Mouse (Mus musculus) MEL (cell line): ENCODE measurements around the gene Tcap. TPM values are rescaled to one million over a fixed set of nuclear protein-coding genes. Genes with fewer than 3 reads are reported as not detected.

Experiments used
- DNase-seq: peaks from one replicate; pipeline ENCODE4 v3.0.0; 2011; ENCODE audit warnings: low read depth, low spot score
- H3K27ac ChIP-seq: 2 replicates; pipeline ENCODE4 v1.5.1; 2012; ENCODE audit warnings: low read depth, mild to moderate bottlenecking, control low read depth, low read length, moderate library complexity; ENCODE audit not compliant: control insufficient read depth
- H3K27me3 ChIP-seq, 2 experiments: fragments of 150-350 bp in 1 of 2; sonication (generic) in 1 of 2; 2 replicates each; pipeline ENCODE4 v1.6.1; 2012; ENCODE audit warnings: low read length in 2 of 2, mild to moderate bottlenecking in 2 of 2, improper control_type of control experiment in 1 of 2, moderate library complexity in 1 of 2; ENCODE audit not compliant: insufficient read depth in 2 of 2, control insufficient read depth in 1 of 2
- H3K36me3 ChIP-seq, 2 experiments: 2 replicates each; pipeline ENCODE4 v1.6.1; 2012 to 2014; ENCODE audit warnings: low read length in 2 of 2, improper control_type of control experiment in 1 of 2, inconsistent platforms in 1 of 2, mild to moderate bottlenecking in 1 of 2; ENCODE audit not compliant: insufficient read depth in 2 of 2, control insufficient read depth in 1 of 2
- H3K4me1 ChIP-seq, 2 experiments: fragments of 150-350 bp in 1 of 2; sonication (generic) in 1 of 2; 2 replicates each; pipeline ENCODE4 v1.6.1; 2012; ENCODE audit warnings: low read length in 2 of 2, improper control_type of control experiment in 1 of 2, mild to moderate bottlenecking in 1 of 2; ENCODE audit not compliant: insufficient read depth in 2 of 2, control insufficient read depth in 1 of 2
- H3K4me3 ChIP-seq, 2 experiments: fragments of 150-350 bp in 1 of 2; sonication (generic) in 1 of 2; 2 replicates each; pipeline ENCODE4 v1.5.1; 2012; ENCODE audit warnings: low read depth in 2 of 2, low read length in 2 of 2, mild to moderate bottlenecking in 2 of 2, moderate library complexity in 2 of 2, control low read depth in 1 of 2, improper control_type of control experiment in 1 of 2; ENCODE audit not compliant: control insufficient read depth in 1 of 2, insufficient read depth in 1 of 2
- H3K79me2 ChIP-seq: 2 replicates; pipeline ENCODE4 v1.6.1; 2012; ENCODE audit warnings: mild to moderate bottlenecking, low read length, moderate library complexity; ENCODE audit not compliant: control insufficient read depth, poor library complexity, insufficient read depth
- H3K9ac ChIP-seq: 2 replicates; pipeline ENCODE4 v1.6.1; 2012; ENCODE audit warnings: low read depth, mild to moderate bottlenecking, control low read depth, low read length, moderate library complexity; ENCODE audit not compliant: control insufficient read depth, poor library complexity, severe bottlenecking
- H3K9me3 ChIP-seq: fragments of 150-350 bp; sonication (generic); replicated peaks from 2 replicates; pipeline ENCODE4 v1.6.1; 2012; ENCODE audit warnings: mild to moderate bottlenecking, low read length, improper control_type of control experiment, moderate library complexity; ENCODE audit not compliant: insufficient read depth
- BHLHE40 ChIP-seq: IDR thresholded peaks from 2 replicates; pipeline ENCODE4 v1.6.1; 2012; ENCODE audit warnings: low read depth, mild to moderate bottlenecking, inconsistent platforms, low read length, improper control_type of control experiment, borderline replicate concordance
- CTCF ChIP-seq, 3 experiments: IDR thresholded peaks in 2 of 3; conservative IDR thresholded peaks in 1 of 3; 2 replicates each; pipeline ENCODE4 v1.5.1; 2011 to 2012; ENCODE audit warnings: low read length in 3 of 3, low read depth in 2 of 3, mild to moderate bottlenecking in 2 of 3, improper control_type of control experiment in 1 of 3, inconsistent platforms in 1 of 3, mixed read lengths in 1 of 3, moderate library complexity in 1 of 3; ENCODE audit not compliant: control insufficient read depth in 1 of 3, insufficient read depth in 1 of 3, poor library complexity in 1 of 3, severe bottlenecking in 1 of 3
- ELF1 ChIP-seq: IDR thresholded peaks from 2 replicates; pipeline ENCODE4 v1.6.1; 2014; ENCODE audit warnings: low read depth, mild to moderate bottlenecking, inconsistent platforms, low read length, improper control_type of control experiment, moderate library complexity
- EP300 ChIP-seq, 2 experiments: IDR thresholded peaks; 2 replicates each; pipeline ENCODE4 v1.6.1; 2011; ENCODE audit warnings: improper control_type of control experiment in 2 of 2, low read length in 2 of 2, low read depth in 1 of 2, mild to moderate bottlenecking in 1 of 2
- ETS1 ChIP-seq: IDR thresholded peaks from 2 replicates; pipeline ENCODE4 v1.6.1; 2012; ENCODE audit warnings: low read depth, mild to moderate bottlenecking, inconsistent platforms, low read length, improper control_type of control experiment, moderate library complexity
- GABPA ChIP-seq: IDR thresholded peaks from 2 replicates; pipeline ENCODE4 v1.6.1; 2012; ENCODE audit warnings: low read depth, mild to moderate bottlenecking, inconsistent platforms, low read length, improper control_type of control experiment, moderate library complexity
- JUND ChIP-seq: IDR thresholded peaks from 2 replicates; pipeline ENCODE4 v1.6.1; 2011; ENCODE audit warnings: low read depth, mild to moderate bottlenecking, improper control_type of control experiment, low read length
- MEF2A ChIP-seq: IDR thresholded peaks from 2 replicates; pipeline ENCODE4 v1.6.1; 2014; ENCODE audit warnings: low read depth, mild to moderate bottlenecking, inconsistent platforms, low read length, improper control_type of control experiment; ENCODE audit not compliant: poor library complexity, insufficient replicate concordance, severe bottlenecking; ENCODE audit errors: extremely low read depth
- MYC ChIP-seq: IDR thresholded peaks from 2 replicates; pipeline ENCODE4 v1.6.1; 2011; ENCODE audit warnings: low read depth, mild to moderate bottlenecking, low read length, improper control_type of control experiment, moderate library complexity
- NELFE ChIP-seq: IDR thresholded peaks from 2 replicates; pipeline ENCODE4 v1.6.1; 2011; ENCODE audit warnings: low read depth, low read length, improper control_type of control experiment
- POLR2A ChIP-seq, 2 experiments: IDR thresholded peaks; 2 replicates each; pipeline ENCODE4 v1.6.1; 2011 to 2012; ENCODE audit warnings: low read length in 2 of 2, mild to moderate bottlenecking in 2 of 2, control low read depth in 1 of 2, improper control_type of control experiment in 1 of 2, low read depth in 1 of 2, moderate library complexity in 1 of 2; ENCODE audit not compliant: control insufficient read depth in 1 of 2, insufficient read depth in 1 of 2, poor library complexity in 1 of 2
- POLR2AphosphoS2 ChIP-seq: IDR thresholded peaks from 2 replicates; pipeline ENCODE4 v1.6.1; 2011; ENCODE audit warnings: low read length, improper control_type of control experiment
- POLR2AphosphoS5 ChIP-seq: IDR thresholded peaks from 2 replicates; pipeline ENCODE4 v1.6.1; 2012; ENCODE audit warnings: low read depth, borderline replicate concordance, mild to moderate bottlenecking, inconsistent platforms, low read length, moderate library complexity, mixed read lengths
- RAD21 ChIP-seq: IDR thresholded peaks from 2 replicates; pipeline ENCODE4 v1.6.1; 2011; ENCODE audit warnings: mild to moderate bottlenecking, low read depth, low read length, improper control_type of control experiment
- SIN3A ChIP-seq: IDR thresholded peaks from 2 replicates; pipeline ENCODE4 v1.6.1; 2012; ENCODE audit warnings: low read length, improper control_type of control experiment, inconsistent platforms
- SMC3 ChIP-seq: IDR thresholded peaks from 2 replicates; pipeline ENCODE4 v1.6.1; 2011; ENCODE audit warnings: low read depth, low read length, improper control_type of control experiment
- TBP ChIP-seq: IDR thresholded peaks from 2 replicates; pipeline ENCODE4 v1.8.0; 2011; ENCODE audit warnings: low read depth, low read length, improper control_type of control experiment
- TCF12 ChIP-seq: IDR thresholded peaks from 2 replicates; pipeline ENCODE4 v1.6.1; 2014; ENCODE audit warnings: low read depth, mild to moderate bottlenecking, inconsistent platforms, low read length, improper control_type of control experiment, moderate library complexity
- USF1 ChIP-seq: IDR thresholded peaks from 2 replicates; pipeline ENCODE4 v1.6.1; 2014; ENCODE audit warnings: low read depth, mild to moderate bottlenecking, inconsistent platforms, low read length, improper control_type of control experiment, moderate library complexity
- ZC3H11A ChIP-seq: IDR thresholded peaks from 2 replicates; pipeline ENCODE4 v1.6.1; 2012; ENCODE audit warnings: low read depth, mild to moderate bottlenecking, inconsistent platforms, low read length, improper control_type of control experiment
- ZKSCAN1 ChIP-seq: IDR thresholded peaks from 2 replicates; pipeline ENCODE4 v1.6.1; 2012; ENCODE audit warnings: low read depth, mild to moderate bottlenecking, inconsistent platforms, low read length, improper control_type of control experiment, moderate library complexity
- polyA plus RNA-seq, 2 experiments: library from polyadenylated mRNA; stranded (reverse) in 1 of 2; unstranded in 1 of 2; fragments of >175 nt in 1 of 2; fragments of >200 nt in 1 of 2; gene quantifications; 2 replicates each; pipeline versions ENCODE4 v1.2.1 to v1.2.4; 2012; ENCODE audit warnings: low replicate concordance in 2 of 2, low read depth in 1 of 2; ENCODE audit not compliant: insufficient read length in 2 of 2, insufficient read depth in 1 of 2, missing spikeins in 1 of 2
- total RNA-seq: library from RNA; depleted of rRNA; stranded (reverse); fragments of 300-350 nt; gene quantifications from 2 replicates; pipeline ENCODE4 v1.2.3, GENCODE M21; 2012

Tcap gene
- total and polyA plus RNA-seq, 3 experiments = 0.07 TPM; not detected in 2

GRCm38 (mm10) chr11:98388282-98388681 lies 4.7 kb downstream of the Tcap start:
- no peak overlapping the region for H3K27ac ChIP-seq
- no peak for TF ChIP-seq POLR2A (IDR thresholded peaks at IDR 0.05; ENCODE audit: control insufficient read depth in 1 of 2, insufficient read depth in 1 of 2, low read depth in 1 of 2, low read length in 2 of 2, poor library complexity in 1 of 2)
- TF ChIP-seq EP300 (IDR thresholded peaks at IDR 0.05; ENCODE audit: low read depth in 1 of 2, low read length in 2 of 2) = no peak
- no peak for TF ChIP-seq ELF1
- TF ChIP-seq JUND = no peak
- no peak for TF ChIP-seq GABPA
- TF ChIP-seq POLR2AphosphoS2 = no peak
- TF ChIP-seq ETS1 = no peak
- TF ChIP-seq MEF2A = no peak
- TF ChIP-seq POLR2AphosphoS5 = no peak
- no peak for TF ChIP-seq MYC
- no peak for TF ChIP-seq USF1
- TF ChIP-seq TCF12 = no peak
- no peak for TF ChIP-seq TBP
- TF ChIP-seq SMC3 = no peak
- no peak for TF ChIP-seq ZKSCAN1
- TF ChIP-seq NELFE = no peak
- TF ChIP-seq BHLHE40 = no peak
- H3K79me2 ChIP-seq = no peaks in the 10 kb centered on the region
- peaks cover 4 to 25% of the 10 kb centered on the region in 2 experiments for H3K4me1 ChIP-seq
- H3K9ac ChIP-seq = no peak overlapping the region
- no peaks in the 10 kb centered on the region for H3K9me3 ChIP-seq
- H3K4me3 ChIP-seq = no peak overlapping the region
- H3K27me3 ChIP-seq = no peaks in the 10 kb centered on the region
- peaks cover 0 to 7% of the 10 kb centered on the region in 2 experiments; a peak in 2 of 4 replicates for H3K36me3 ChIP-seq
- no peak for DNase-seq

- H3K27me3 ChIP-seq = no peaks in the 10 kb centered on the region
- peak; percentile 84 for DNase-seq
Measured at GRCm38 (mm10) chr11:98389221-98389780, 5.7 kb downstream of the Tcap start.

More at GRCm38 (mm10) chr11:98389221-98389780, 5.7 kb downstream of the Tcap start:
- Histone ChIP-seq H3K79me2 (no peaks in the 10 kb centered on the region), H3K4me1 (peaks cover 12 to 34% of the 10 kb centered on the region in 2 experiments), H3K4me3 (no peak overlapping the region), H3K27ac (no peak overlapping the region), H3K36me3 (peaks cover 0 to 15% of the 10 kb centered on the region in 2 experiments; a peak in 2 of 4 replicates), H3K9me3 (no peaks in the 10 kb centered on the region), H3K9ac (no peak overlapping the region)
- 0 out of 2 replicates have a peak, but pooled peaks have one; percentile 7 for TF ChIP-seq SIN3A
- TF ChIP-seq ZKSCAN1 = no peak
- TF ChIP-seq ZC3H11A = peak; percentile 56; the same call in 1 of the 2 replicates
- TF ChIP-seq CTCF (IDR thresholded peaks at IDR 0.05 in 2 of 3, conservative IDR thresholded peaks at IDR 0.05 in 1 of 3; ENCODE audit: control insufficient read depth in 1 of 3, insufficient read depth in 1 of 3, low read depth in 2 of 3, low read length in 3 of 3, poor library complexity in 1 of 3, severe bottlenecking in 1 of 3) = peak; percentile 58 to 96 (median 93)
- peak; percentile 78 for TF ChIP-seq SMC3
- peak; percentile 89 for TF ChIP-seq RAD21
- TF ChIP-seq JUND = no peak
